Mouse (Mus musculus): Measurements from ENCODE around the gene Pxylp1.

Gene Pxylp1

GRCm38 (mm10) chr9:96823541-96823940, 68.9 kb downstream of the Pxylp1 start:
- no peak for DNase-seq (ENCODE audit: low spot score)

DNA sequence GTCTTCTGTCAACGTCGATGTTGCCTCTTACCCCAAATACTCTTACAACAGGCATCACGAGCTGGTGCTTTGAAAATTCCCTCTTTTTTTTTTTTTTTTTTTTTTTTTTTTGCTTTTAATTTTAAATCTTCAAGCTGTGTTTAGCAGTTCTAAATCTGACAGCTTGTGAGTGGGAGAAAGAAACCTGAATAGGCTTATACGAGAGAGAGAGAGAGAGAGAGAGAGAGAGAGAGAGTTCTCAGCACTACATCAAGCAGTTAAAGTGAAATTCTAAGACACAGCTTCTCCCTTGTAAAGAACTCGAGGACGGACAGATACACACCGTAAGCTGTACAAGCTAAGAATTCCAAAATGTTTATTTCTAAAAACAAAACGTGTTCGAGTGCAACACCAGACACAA, 69.5 kb downstream of the Pxylp1 start:
- no peak for DNase-seq (ENCODE audit: low spot score)

DNA sequence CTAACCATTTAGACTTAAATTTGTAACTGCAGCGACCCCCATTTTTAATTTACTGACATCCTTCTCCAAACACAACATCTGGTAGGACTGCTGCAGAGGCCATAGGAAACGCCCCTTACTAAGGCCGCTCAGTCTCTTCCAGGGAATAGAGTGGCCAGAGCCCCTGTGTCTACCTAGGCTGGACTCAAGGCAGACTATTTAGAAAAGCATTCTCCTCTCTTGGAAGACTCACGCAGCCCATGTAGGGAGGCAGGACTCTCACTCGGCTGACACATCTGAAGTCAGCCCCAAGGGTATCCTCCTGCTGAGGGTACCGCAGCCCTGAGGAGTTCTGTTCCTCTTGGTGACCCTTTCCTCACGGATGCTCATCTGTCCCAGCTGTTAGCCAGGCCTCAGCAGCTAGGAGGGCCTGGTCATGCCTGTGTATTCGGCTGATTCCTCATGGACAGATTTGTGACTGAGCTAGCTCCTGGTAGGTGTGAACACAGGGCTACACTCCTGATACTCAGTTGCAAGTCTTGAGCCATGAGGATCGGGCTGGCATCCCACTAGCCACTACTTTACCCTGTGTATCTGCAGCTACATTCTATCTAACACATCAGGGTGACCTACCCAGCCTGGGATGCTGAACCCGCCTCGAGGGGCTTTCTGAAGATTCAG, 73.5 kb downstream of the Pxylp1 start:
- DNase-seq (ENCODE audit: low spot score), result no peak

- peak; percentile 62 for DNase-seq (ENCODE audit: low spot score)
Measured at GRCm38 (mm10) chr9:96818128-96818821, 74.2 kb downstream of the Pxylp1 start.

GRCm38 (mm10) chr9:96811996-96812395, 80.5 kb downstream of the Pxylp1 start:
- DNase-seq (ENCODE audit: low spot score), result no peak

- no peak for DNase-seq (ENCODE audit: low spot score)
Measured at GRCm38 (mm10) chr9:96800131-96800825, 92.2 kb downstream of the Pxylp1 start.

GRCm38 (mm10) chr9:96797311-96797710, 95.2 kb downstream of the Pxylp1 start:
- DNase-seq (ENCODE audit: low spot score), result no peak

GRCm38 (mm10) chr9:96795399-96795928, 97.0 kb downstream of the Pxylp1 start:
- DNase-seq (ENCODE audit: low spot score), result peak; percentile 23

- DNase-seq (ENCODE audit: low spot score), result no peak
Measured at GRCm38 (mm10) chr9:96794601-96795000, 97.9 kb downstream of the Pxylp1 start.

- DNase-seq (ENCODE audit: low spot score), result no peak
Measured at GRCm38 (mm10) chr9:96792543-96792942, 99.9 kb downstream of the Pxylp1 start.

- no peak for DNase-seq (ENCODE audit: low spot score)
Measured at GRCm38 (mm10) chr9:96790389-96791007, 102.0 kb downstream of the Pxylp1 start.

DNA sequence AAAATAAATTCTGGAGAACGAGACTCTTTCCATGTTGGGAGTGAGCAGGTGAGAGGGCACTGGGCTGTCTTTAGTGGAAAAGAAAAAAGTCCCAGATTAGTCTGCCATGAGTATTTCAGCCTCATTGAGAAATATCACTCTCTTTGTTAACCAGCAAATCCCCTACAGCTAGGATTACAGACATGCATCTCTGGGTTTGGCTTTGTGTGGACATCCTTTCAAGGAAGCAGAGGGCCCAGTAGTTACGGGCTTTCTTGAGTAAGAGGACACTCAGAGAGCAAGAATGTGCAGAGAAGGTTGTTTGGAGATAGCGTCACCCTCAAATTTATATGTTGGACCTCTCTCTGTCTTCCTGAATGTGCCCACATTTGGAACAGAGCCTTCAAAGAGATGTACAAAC, 102.6 kb downstream of the Pxylp1 start:
- no peak for DNase-seq (ENCODE audit: low spot score)

- DNase-seq (ENCODE audit: low spot score), result peak; percentile 8
Measured at GRCm38 (mm10) chr9:96787797-96788196, 104.7 kb downstream of the Pxylp1 start.

GRCm38 (mm10) chr9:96785871-96786342, 106.6 kb downstream of the Pxylp1 start:
- no peak for DNase-seq (ENCODE audit: low spot score)

DNA sequence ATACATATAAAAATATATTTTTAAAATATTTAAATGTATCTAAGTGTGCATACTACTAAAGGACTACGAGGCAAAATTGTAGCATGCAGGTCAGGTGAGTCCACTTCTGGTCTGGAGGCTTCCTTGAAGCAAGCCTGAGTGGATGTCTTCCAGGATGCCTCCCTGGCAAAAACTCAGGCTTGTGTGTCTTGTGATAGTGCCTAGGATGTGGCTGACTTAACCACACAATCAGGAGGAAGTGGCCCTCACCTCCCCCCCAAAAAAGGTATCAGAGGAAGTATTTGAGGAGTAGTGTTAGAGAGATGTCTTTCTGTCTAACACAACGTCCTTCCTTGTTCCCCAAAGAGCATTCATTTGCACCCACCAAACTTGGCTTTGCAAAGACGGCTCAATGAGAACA, 107.3 kb downstream of the Pxylp1 start:
- peak; percentile 63 for DNase-seq (ENCODE audit: low spot score)

DNA sequence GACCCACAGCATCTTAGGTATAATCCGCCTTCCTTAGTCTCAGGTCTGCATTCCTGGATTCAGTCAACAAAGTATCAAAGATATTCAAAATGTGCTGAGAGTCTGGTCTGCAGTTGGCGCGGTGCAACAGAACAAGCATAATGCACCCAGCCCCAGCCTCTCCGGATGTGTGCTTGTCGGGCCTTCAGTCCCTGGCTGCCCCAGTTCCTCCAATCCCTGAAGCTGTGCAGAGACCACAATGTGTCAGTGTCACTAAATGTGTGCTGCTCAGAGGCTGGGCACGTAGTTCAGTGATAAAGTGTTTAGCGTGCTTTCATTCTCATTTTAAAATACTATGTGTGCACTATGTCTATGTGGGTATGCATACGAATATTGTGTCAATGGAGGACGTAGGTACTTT, 108.8 kb downstream of the Pxylp1 start:
- peak; percentile 22 for DNase-seq (ENCODE audit: low spot score)

- DNase-seq (ENCODE audit: low spot score), result no peak
Measured at GRCm38 (mm10) chr9:96783258-96783657, 109.2 kb downstream of the Pxylp1 start.

GRCm38 (mm10) chr9:96782062-96782461, 110.4 kb downstream of the Pxylp1 start:
- DNase-seq (ENCODE audit: low spot score), result no peak

Data from T-cell, adult 2 months (primary cell).